Mouse (Mus musculus) bone marrow, adult 2 months (tissue): Measurements from ENCODE around the gene Pakap.

Source experiments
- CTCF ChIP-seq: fragments of 200-500 bp; IDR thresholded peaks from 2 replicates; pipeline ENCODE4 v1.5.1; 2011; ENCODE audit warnings: low read length, control low read depth; ENCODE audit not compliant: control insufficient read depth, insufficient read depth
- POLR2A ChIP-seq: fragments of 200-500 bp; IDR thresholded peaks from 2 replicates; pipeline ENCODE4 v1.6.1; 2011; ENCODE audit warnings: low read depth, mild to moderate bottlenecking, control low read depth, low read length, borderline replicate concordance; ENCODE audit not compliant: control insufficient read depth

DNA sequence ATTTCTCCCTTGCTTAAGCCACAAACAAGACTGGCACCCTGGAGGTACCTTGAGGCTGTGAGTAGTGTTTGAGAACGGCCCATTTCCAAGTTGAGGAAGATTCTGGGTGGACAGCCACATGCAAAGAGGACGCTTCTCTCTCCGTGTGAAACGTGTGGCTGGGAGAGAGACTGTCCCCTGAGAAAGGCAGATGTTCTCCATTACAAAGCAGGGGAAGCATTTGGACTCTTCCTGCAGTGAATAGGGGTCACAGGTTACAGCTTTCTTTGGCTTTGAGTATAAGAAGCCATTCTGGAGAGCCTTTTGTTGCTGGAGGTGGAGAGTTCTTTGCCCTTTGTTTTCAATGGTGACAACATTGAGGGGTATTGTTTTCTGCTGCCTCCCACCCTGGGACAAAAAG lies 197.8 kb downstream of the Pakap start:
- TF ChIP-seq CTCF: no peak
- TF ChIP-seq POLR2A: no peak
